Mouse (Mus musculus) hindbrain, embryonic 14.5 days (tissue): ENCODE measurements around the gene Ccl17. TPM values are rescaled to one million over a fixed set of nuclear protein-coding genes. Genes with fewer than 3 reads are reported as not detected.
A peak's percentile ranks its signal among the peaks of the same experiment; 100 is the strongest.
"Not testable (repeated sequence)": the region's sequence is repeated elsewhere in the genome, so short reads cannot be mapped to it uniquely, and the experiment has no call there.

Experiments used
- ATAC-seq: fragments of 200-750 bp; cut with Nextera tagmentation; 2 replicates; pipeline ENCODE4 v1.8.0; 2017; ENCODE audit warnings: moderate number of reproducible peaks, mild to moderate bottlenecking, moderate TSS enrichment, moderate library complexity; ENCODE audit not compliant: low FRiP score
- DNase-seq: peaks from one replicate; pipeline ENCODE4 v3.0.0-alpha.2; 2015; ENCODE audit warnings: low spot score
- H3K27ac ChIP-seq: fragments of 300-500 bp; sonication (generic); 2 replicates; pipeline ENCODE4 v1.5.1; 2014; ENCODE audit warnings: mild to moderate bottlenecking, moderate library complexity
- H3K27me3 ChIP-seq: fragments of 300-500 bp; sonication (generic); 2 replicates; pipeline ENCODE4 v1.6.1; 2014; ENCODE audit warnings: mild to moderate bottlenecking, low read length, mixed read lengths; ENCODE audit not compliant: control insufficient read depth, insufficient read depth
- H3K36me3 ChIP-seq: fragments of 300-500 bp; sonication (generic); replicated peaks from 2 replicates; pipeline ENCODE4 v1.6.1; 2014; ENCODE audit not compliant: control insufficient read depth, insufficient read depth
- H3K4me1 ChIP-seq: fragments of 300-500 bp; sonication (generic); replicated peaks from 2 replicates; pipeline ENCODE4 v1.6.1; 2014; ENCODE audit warnings: antibody characterized with exemption, low read length, mixed read lengths; ENCODE audit not compliant: control insufficient read depth, insufficient read depth
- H3K4me2 ChIP-seq: fragments of 300-500 bp; sonication (generic); replicated peaks from 2 replicates; pipeline ENCODE4 v1.6.1; 2014; ENCODE audit warnings: mild to moderate bottlenecking, moderate library complexity
- H3K4me3 ChIP-seq: fragments of 300-500 bp; sonication (generic); replicated peaks from 2 replicates; pipeline ENCODE4 v1.5.1; 2014; ENCODE audit warnings: mild to moderate bottlenecking, low read length
- H3K9ac ChIP-seq: fragments of 300-500 bp; sonication (generic); 2 replicates; pipeline ENCODE4 v1.6.1; 2014
- H3K9me3 ChIP-seq: fragments of 300-500 bp; sonication (generic); 2 replicates; pipeline ENCODE4 v1.6.1; 2016; ENCODE audit warnings: low read length; ENCODE audit not compliant: control insufficient read depth
- WGBS: fragments of 180-500 bp; shearing (Covaris S2); extraction: QIAGEN DNeasy Blood & Tissue Kit; methylation state at CpG from one replicate; pipeline ENCODE4 v1.1.7; 2014; 5-methylcytosine and 5-hydroxymethylcytosine counted together
- polyA plus RNA-seq: library from polyadenylated mRNA; unstranded; fragments of >200 nt; fragmentation: Nextera tagmentation; extraction: Ambion mirVana; gene quantifications from 2 replicates; pipeline ENCODE4 v1.2.1, GENCODE M21; 2014

Ccl17 gene
- polyA plus RNA-seq, 1 experiment from 2014 or later = 1.3 TPM

- Histone ChIP-seq H3K36me3 (peaks cover 3% of the 10 kb centered on the region), H3K9ac (peak overlapping the region; percentile 92; the same call in 1 of the 2 replicates)
- 71% methylated on average over 11 of the region's 11 CpGs for WGBS
These were observed 26.4 kb downstream of the Ccl17 start for GRCm38 (mm10) chr8:94836456-94837240.

GRCm38 (mm10) chr8:94837662-94838574, 27.7 kb downstream of the Ccl17 start, which contains the start of the genes Coq9 and Ciapin1:
TSS of gene Coq9 (plus strand) at chr8:94838321.
TSS of gene Ciapin1 (minus strand) at chr8:94838358.
- peak; percentile 99 for ATAC-seq
- H3K9ac ChIP-seq = peak within 1 kb of the TSS; percentile 92
- under 1% methylated on average over 81 of the region's 82 CpGs for WGBS
- peaks cover 18% of the 10 kb centered on the region for H3K4me1 ChIP-seq
- peak within 1 kb of the TSS; percentile 99 for H3K4me3 ChIP-seq
- peak within 1 kb of the TSS; percentile 84 for H3K4me2 ChIP-seq
- 0 out of 2 replicates have a peak, but pooled peaks cover 2% of the 10 kb centered on the region for H3K36me3 ChIP-seq
- no peaks in the 10 kb centered on the region for H3K27me3 ChIP-seq
- peak within 1 kb of the TSS; percentile 93 for H3K27ac ChIP-seq
- peak; percentile 97 for DNase-seq
- H3K9me3 ChIP-seq = no peaks in the 10 kb centered on the region

More at GRCm38 (mm10) chr8:94836456-94837240, 26.4 kb downstream of the Ccl17 start:
- DNase-seq (no peak), ATAC-seq (no peak)
- Histone ChIP-seq H3K4me1 (peaks cover 18% of the 10 kb centered on the region), H3K9me3 (no peaks in the 10 kb centered on the region), H3K4me3 (peak overlapping the region; percentile 99), H3K27ac (no peak overlapping the region), H3K27me3 (no peaks in the 10 kb centered on the region), H3K4me2 (peak overlapping the region; percentile 84)

- Histone ChIP-seq H3K4me3 (peak overlapping the region; percentile 99), H3K4me1 (peaks cover 18% of the 10 kb centered on the region), H3K9ac (peak overlapping the region; percentile 92), H3K4me2 (peak overlapping the region; percentile 84), H3K27me3 (no peaks in the 10 kb centered on the region), H3K9me3 (no peaks in the 10 kb centered on the region), H3K36me3 (0 out of 2 replicates have a peak, but pooled peaks cover 8% of the 10 kb centered on the region), H3K27ac (peak overlapping the region; percentile 93)
- WGBS = under 1% methylated on average over 24 of the region's 24 CpGs
- DNase-seq = peak; percentile 61
- peak; percentile 48 for ATAC-seq
These were observed 28.3 kb downstream of the Ccl17 start for GRCm38 (mm10) chr8:94838600-94838999.

- no peak for DNase-seq
- no peak overlapping the region for H3K27ac ChIP-seq
- H3K9me3 ChIP-seq = no peaks in the 10 kb centered on the region
- H3K27me3 ChIP-seq = no peaks in the 10 kb centered on the region
- H3K36me3 ChIP-seq = peaks cover 30% of the 10 kb centered on the region
- H3K9ac ChIP-seq = no peak overlapping the region
- 57% methylated on average over 2 of the region's 2 CpGs for WGBS
- peaks cover 18% of the 10 kb centered on the region for H3K4me1 ChIP-seq
- no peak overlapping the region for H3K4me3 ChIP-seq
- ATAC-seq = no peak
- H3K4me2 ChIP-seq = no peak overlapping the region
These were observed 30.9 kb downstream of the Ccl17 start for GRCm38 (mm10) chr8:94841183-94841582.

- H3K27ac ChIP-seq = no peak overlapping the region
- H3K4me3 ChIP-seq = no peak overlapping the region
- no peaks in the 10 kb centered on the region for H3K9me3 ChIP-seq
- no peak overlapping the region for H3K4me2 ChIP-seq
- H3K36me3 ChIP-seq = peaks cover 94% of the 10 kb centered on the region
- ATAC-seq (no peak), DNase-seq (no peak)
- H3K4me1 ChIP-seq = no peaks in the 10 kb centered on the region
- WGBS = 93% methylated on average over 5 of the region's 5 CpGs
- no peaks in the 10 kb centered on the region for H3K27me3 ChIP-seq
- H3K9ac ChIP-seq = no peak overlapping the region
These were observed 39.8 kb downstream of the Ccl17 start for GRCm38 (mm10) chr8:94850049-94850448.

GRCm38 (mm10) chr8:94854761-94855160, 44.5 kb downstream of the Ccl17 start:
- not testable (repeated sequence) for H3K9ac ChIP-seq, H3K27me3 ChIP-seq, ATAC-seq, H3K4me2 ChIP-seq, DNase-seq, H3K9me3 ChIP-seq, H3K4me3 ChIP-seq, H3K27ac ChIP-seq
- Histone ChIP-seq H3K4me1 (peaks cover 14% of the 10 kb centered on the region), H3K36me3 (peaks cover 54% of the 10 kb centered on the region)
- 90% methylated on average over 11 of the region's 11 CpGs for WGBS

- peaks cover 14% of the 10 kb centered on the region for H3K4me1 ChIP-seq
- H3K4me2 ChIP-seq = peak overlapping the region; percentile 3; the same call in 1 of the 2 replicates
- H3K9me3 ChIP-seq = no peaks in the 10 kb centered on the region
- DNase-seq = no peak
- WGBS = 33% methylated on average over 5 of the region's 5 CpGs
- no peak overlapping the region for H3K27ac ChIP-seq
- H3K4me3 ChIP-seq = no peak overlapping the region
- H3K36me3 ChIP-seq = peaks cover 52% of the 10 kb centered on the region
- no peak for ATAC-seq
- no peaks in the 10 kb centered on the region for H3K27me3 ChIP-seq
- H3K9ac ChIP-seq = peak overlapping the region; percentile 87; the same call in 1 of the 2 replicates
These were observed 46.7 kb downstream of the Ccl17 start for GRCm38 (mm10) chr8:94857011-94857345.

GRCm38 (mm10) chr8:94857346-94858173, 47.3 kb downstream of the Ccl17 start, which contains the start of gene Polr2c:
TSS of gene Polr2c (plus strand) at chr8:94857450.
- H3K4me2 ChIP-seq = peak within 1 kb of the TSS; percentile 92
- H3K4me3 ChIP-seq = peak within 1 kb of the TSS; percentile 91
- no peaks in the 10 kb centered on the region for H3K9me3 ChIP-seq
- DNase-seq (peak; percentile 94), ATAC-seq (peak; percentile 85)
- no peaks in the 10 kb centered on the region for H3K27me3 ChIP-seq
- H3K36me3 ChIP-seq = peaks cover 52% of the 10 kb centered on the region
- H3K9ac ChIP-seq = peak within 1 kb of the TSS; percentile 87
- H3K27ac ChIP-seq = peak within 1 kb of the TSS; percentile 77
- under 1% methylated on average over 66 of the region's 68 CpGs for WGBS
- peaks cover 14% of the 10 kb centered on the region for H3K4me1 ChIP-seq
